Mouse (Mus musculus) cerebellum, adult 2 months (tissue): ENCODE data around the gene Cacng6. TPM values are rescaled to one million over a fixed set of nuclear protein-coding genes. Genes with fewer than 3 reads are reported as not detected.

ENCODE experiments used
- DNase-seq, 2 experiments: peaks; one replicate each; pipeline ENCODE4 v3.0.0; 2021
- H3K27ac ChIP-seq: fragments of 200-500 bp; 2 replicates; pipeline ENCODE4 v1.5.1; 2012; ENCODE audit warnings: low read length, control low read depth, inconsistent platforms; ENCODE audit not compliant: insufficient read depth
- H3K27me3 ChIP-seq: fragments of 200-500 bp; 2 replicates; pipeline ENCODE4 v1.6.1; 2012; ENCODE audit warnings: inconsistent platforms, mild to moderate bottlenecking, low read length, moderate library complexity; ENCODE audit not compliant: control insufficient read depth, insufficient read depth
- H3K4me1 ChIP-seq: fragments of 200-500 bp; 2 replicates; pipeline ENCODE4 v1.6.1; 2011; ENCODE audit warnings: low read length; ENCODE audit not compliant: control insufficient read depth, insufficient read depth
- H3K4me3 ChIP-seq: fragments of 200-500 bp; replicated peaks from 2 replicates; pipeline ENCODE3; 2011; ENCODE audit warnings: mild to moderate bottlenecking, low read depth, low read length, control low read depth; ENCODE audit not compliant: insufficient read depth
- CTCF ChIP-seq: fragments of 200-500 bp; IDR thresholded peaks from 2 replicates; pipeline ENCODE4 v1.5.1; 2011; ENCODE audit warnings: low read depth, mild to moderate bottlenecking, control low read depth, low read length, moderate library complexity, borderline replicate concordance; ENCODE audit not compliant: insufficient read depth
- POLR2A ChIP-seq: fragments of 200-500 bp; IDR thresholded peaks from 2 replicates; pipeline ENCODE4 v1.6.1; 2011; ENCODE audit warnings: low read length, control low read depth, borderline replicate concordance; ENCODE audit not compliant: insufficient read depth
- WGBS: fragments of 180-500 bp; shearing (Covaris S2); methylation state at CpG from one replicate; pipeline ENCODE4 v1.1.7; 2018; 5-methylcytosine and 5-hydroxymethylcytosine counted together
- polyA plus RNA-seq: library from polyadenylated mRNA; depleted of rRNA; stranded (reverse); fragments of >200 nt; gene quantifications from 2 replicates; pipeline ENCODE4 v1.2.3, GENCODE M21; 2012

Gene Cacng6
- polyA plus RNA-seq, 1 experiment: 0.13 TPM

DNA sequence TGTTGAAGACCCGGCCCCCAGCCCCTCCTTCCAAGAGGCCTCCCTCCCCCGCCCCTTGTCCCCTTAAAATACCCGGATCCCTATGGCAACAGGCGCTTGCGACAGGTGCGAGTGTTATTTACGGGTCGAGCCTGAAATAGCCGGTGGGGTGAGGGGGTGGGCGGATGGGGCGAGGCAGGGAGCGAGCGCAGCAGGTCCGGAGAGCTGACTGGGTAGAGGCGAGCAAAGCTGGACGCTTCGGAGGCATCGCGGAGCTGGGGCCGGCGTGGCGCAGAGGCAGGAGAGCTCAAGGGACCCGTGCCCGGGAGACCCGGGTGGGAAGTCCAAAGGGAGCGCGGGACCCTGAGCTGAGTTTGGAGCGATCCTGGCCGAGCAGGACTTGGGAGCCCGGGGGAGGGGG, 565 bp upstream of the Cacng6 start:
- H3K27ac ChIP-seq: no peak overlapping the region
- WGBS: under 1% methylated on average over 30 of the region's 30 CpGs
- H3K4me1 ChIP-seq: no peaks in the 10 kb centered on the region
- TF ChIP-seq POLR2A (no peak), CTCF (no peak)
- DNase-seq: no peak
- no peaks in the 10 kb centered on the region; the same call in 1 of the 2 replicates for H3K27me3 ChIP-seq
- no peak overlapping the region for H3K4me3 ChIP-seq

GRCm38 (mm10) chr7:3425141-3425540, 1.1 kb downstream of the Cacng6 start:
- WGBS: 89% methylated on average over 5 of the region's 5 CpGs

DNA sequence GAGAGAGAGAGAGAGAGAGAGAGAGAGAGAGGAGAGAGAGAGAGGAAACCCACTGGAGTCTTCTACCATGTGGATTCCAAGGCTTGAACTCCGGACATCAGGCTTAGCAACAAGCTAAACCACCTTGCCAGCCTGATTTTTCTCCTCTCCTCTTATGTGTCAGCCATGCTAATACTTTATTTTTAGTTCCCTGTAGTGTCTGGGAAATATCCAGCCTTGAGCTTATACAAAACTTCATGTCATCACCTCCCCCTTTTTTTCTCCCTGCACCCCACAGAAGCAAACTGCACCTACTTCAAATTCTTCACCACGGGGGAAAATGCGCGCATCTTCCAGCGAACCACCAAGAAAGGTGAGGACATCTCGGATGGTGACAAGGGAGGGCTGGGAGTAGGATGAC, 6.2 kb downstream of the Cacng6 start:
- Histone ChIP-seq H3K4me3 (no peak overlapping the region), H3K4me1 (no peaks in the 10 kb centered on the region), H3K27me3 (no peaks in the 10 kb centered on the region), H3K27ac (no peak overlapping the region)
- no peak for DNase-seq
- WGBS: 74% methylated on average over 6 of the region's 6 CpGs
- TF ChIP-seq POLR2A (no peak), CTCF (no peak)

More at GRCm38 (mm10) chr7:3425141-3425540, 1.1 kb downstream of the Cacng6 start:
- Histone ChIP-seq H3K4me1 (no peaks in the 10 kb centered on the region), H3K4me3 (no peak overlapping the region), H3K27ac (no peak overlapping the region), H3K27me3 (no peaks in the 10 kb centered on the region; the same call in 1 of the 2 replicates)
- TF ChIP-seq POLR2A (no peak), CTCF (no peak)
- DNase-seq: no peak

GRCm38 (mm10) chr7:3432066-3432465, 8.1 kb downstream of the Cacng6 start:
- WGBS: 84% methylated on average over 1 of the region's 1 CpGs
- no peak for TF ChIP-seq CTCF
- no peak for TF ChIP-seq POLR2A

DNA sequence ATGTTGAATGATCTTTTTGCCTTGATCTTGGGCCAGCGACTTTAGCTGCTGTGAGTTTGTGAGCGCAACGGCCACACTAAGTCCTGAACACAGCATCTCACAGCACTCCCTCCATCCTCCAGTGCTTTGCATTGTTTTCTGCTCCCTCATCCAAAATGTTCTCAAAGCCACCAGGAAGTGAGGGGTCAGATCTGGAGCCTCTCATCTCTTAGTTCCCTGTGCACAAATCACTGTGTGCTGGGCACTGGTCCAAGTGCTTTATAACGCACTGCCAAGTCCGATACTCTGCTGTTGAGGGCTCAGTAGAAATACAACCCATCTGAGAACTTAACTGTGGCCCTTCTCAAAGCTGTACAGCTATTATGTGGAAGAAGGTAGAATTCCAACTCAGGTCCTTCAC, 13.9 kb downstream of the Cacng6 start:
- Histone ChIP-seq H3K27ac (no peak overlapping the region), H3K4me1 (no peaks in the 10 kb centered on the region), H3K27me3 (no peaks in the 10 kb centered on the region), H3K4me3 (no peak overlapping the region)
- TF ChIP-seq CTCF: no peak
- no peak for TF ChIP-seq POLR2A
- DNase-seq: no peak
- WGBS: 10% methylated on average over 5 of the region's 5 CpGs

More at GRCm38 (mm10) chr7:3432066-3432465, 8.1 kb downstream of the Cacng6 start:
- Histone ChIP-seq H3K4me1 (no peaks in the 10 kb centered on the region), H3K4me3 (no peak overlapping the region), H3K27ac (no peak overlapping the region), H3K27me3 (no peaks in the 10 kb centered on the region)
- DNase-seq: no peak

GRCm38 (mm10) chr7:3439984-3440383, 16.0 kb downstream of the Cacng6 start:
- WGBS: 76% methylated on average over 11 of the region's 11 CpGs
- H3K27me3 ChIP-seq: no peaks in the 10 kb centered on the region
- TF ChIP-seq POLR2A: no peak
- TF ChIP-seq CTCF: no peak
- no peak for DNase-seq
- no peaks in the 10 kb centered on the region for H3K4me1 ChIP-seq
- H3K4me3 ChIP-seq: no peak overlapping the region
- no peak overlapping the region for H3K27ac ChIP-seq

DNA sequence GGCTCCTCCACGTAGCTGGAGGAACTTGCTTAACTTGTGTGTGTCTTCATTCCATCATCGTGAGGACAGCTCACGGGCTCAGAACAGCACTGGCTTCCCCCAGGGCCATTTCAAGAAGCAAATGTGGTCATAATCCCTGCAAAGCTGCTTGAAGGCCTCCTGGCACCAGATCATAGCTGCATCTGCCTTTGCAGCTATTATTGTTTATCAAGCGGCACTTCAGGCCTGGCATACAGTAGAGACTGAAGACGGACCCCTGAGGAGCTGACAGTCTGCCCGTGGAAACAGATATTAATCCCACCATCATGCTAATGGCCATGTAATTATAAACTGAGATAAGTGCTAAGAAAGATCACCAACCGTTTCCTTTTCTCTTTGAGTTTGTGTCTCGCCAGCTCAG, 16.5 kb downstream of the Cacng6 start:
- Histone ChIP-seq H3K27ac (no peak overlapping the region), H3K4me3 (no peak overlapping the region), H3K4me1 (no peaks in the 10 kb centered on the region), H3K27me3 (no peaks in the 10 kb centered on the region)
- WGBS: 19% methylated on average over 8 of the region's 8 CpGs
- TF ChIP-seq CTCF: no peak
- TF ChIP-seq POLR2A: no peak
- no peak for DNase-seq

DNA sequence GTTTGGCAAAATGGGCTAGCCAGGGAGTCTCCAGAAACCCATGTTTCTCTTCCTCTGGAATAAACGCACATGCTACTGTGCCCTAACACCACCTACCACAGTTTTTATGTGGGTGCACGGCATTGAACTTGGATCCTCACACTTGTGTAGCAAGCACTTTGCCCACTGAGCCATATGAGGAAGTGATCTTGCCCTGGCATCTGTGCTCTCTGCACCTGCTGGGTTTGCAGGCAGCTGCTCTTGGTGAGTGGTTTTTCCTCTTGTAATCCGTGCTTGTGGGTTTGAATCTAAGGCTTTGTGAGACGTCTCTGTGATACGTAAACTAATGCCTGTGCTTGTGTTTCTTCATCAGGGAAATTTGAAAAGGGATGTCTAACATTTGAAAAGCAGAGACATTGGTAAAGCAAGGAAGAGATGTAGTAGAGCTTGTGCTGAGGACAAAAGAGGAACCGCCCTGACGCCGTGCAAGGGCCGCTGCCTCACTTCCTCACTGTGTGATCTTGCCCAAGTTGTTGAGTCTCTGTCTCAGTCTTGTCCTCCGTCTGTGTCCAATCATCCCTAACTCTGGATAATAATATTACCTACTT, 18.6 kb downstream of the Cacng6 start:
- no peak overlapping the region for H3K27ac ChIP-seq
- no peaks in the 10 kb centered on the region for H3K27me3 ChIP-seq
- DNase-seq: no peak
- 71% methylated on average over 10 of the region's 10 CpGs for WGBS
- no peak overlapping the region for H3K4me3 ChIP-seq
- no peaks in the 10 kb centered on the region for H3K4me1 ChIP-seq
- TF ChIP-seq POLR2A (no peak), CTCF (no peak)
